Mouse (Mus musculus): ENCODE measurements at regions not wholly inside any gene's neighbourhood (a gene's known extent, or its start where the extent isn't known, plus 50 kb on each side); places are given as distances from the start of the nearest gene placed in this dataset.

DNA sequence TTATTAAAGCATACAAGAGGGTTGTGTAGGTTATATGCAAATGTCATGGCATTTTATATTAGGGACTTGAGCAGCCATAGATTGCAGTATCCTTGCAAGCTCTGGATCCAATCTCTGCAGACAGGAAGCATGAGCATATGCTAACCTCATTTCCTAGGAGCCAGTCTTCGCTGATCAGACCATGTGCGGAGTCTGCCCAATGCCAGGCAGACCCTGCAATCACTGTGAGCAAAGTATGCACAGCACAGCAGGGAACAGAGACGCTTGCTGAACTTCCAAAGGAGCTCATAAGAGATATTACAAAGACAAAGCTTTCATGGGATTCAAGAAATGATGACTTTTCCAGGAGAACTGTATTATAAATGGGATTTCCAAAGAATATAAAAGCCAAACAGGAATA lies 65.2 kb upstream of the Fbxl4 start:
- DNase-seq (ENCODE audit: low spot score in 2 of 2), result no peak

DNA sequence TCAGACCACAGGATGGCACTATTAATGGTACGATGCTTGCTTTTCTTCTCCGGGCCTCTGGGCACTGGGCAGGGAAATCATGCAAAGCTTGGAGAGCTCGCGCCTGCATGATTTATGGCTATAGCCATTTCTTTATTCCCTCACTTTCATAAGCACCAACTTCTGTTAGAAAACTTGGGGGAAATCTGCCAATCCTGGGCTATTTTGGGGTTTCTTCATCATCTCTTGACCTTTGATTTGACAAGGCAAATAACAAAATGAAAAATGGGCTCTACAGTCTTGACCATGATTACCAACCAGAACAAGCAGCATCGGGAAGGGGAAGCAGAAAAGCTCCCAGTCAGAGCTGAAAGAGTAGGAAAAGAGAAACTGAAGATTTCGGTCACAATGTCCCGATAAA lies 57.1 kb upstream of the Fbxl4 start:
- no peak for DNase-seq (ENCODE audit: low spot score in 2 of 2)

- DNase-seq (ENCODE audit: low spot score in 2 of 2), result no peak
Observed at GRCm38 (mm10) chr4:22301148-22301942, 56.0 kb upstream of the Fbxl4 start.

DNA sequence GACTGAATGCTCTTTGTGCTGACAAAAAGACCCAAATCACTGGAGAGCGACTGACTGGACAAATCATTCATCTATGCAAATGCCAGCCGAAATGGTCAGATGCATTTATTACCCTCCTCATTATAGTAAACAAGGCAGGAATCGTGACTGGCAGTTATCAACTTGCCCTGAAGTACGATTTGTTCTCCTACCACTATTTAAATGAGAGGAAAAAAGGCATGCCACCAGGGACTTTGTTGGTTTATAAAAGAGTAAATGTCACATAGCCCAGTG lies 55.5 kb upstream of the Fbxl4 start:
- DNase-seq (ENCODE audit: low spot score in 2 of 2), result no peak

DNA sequence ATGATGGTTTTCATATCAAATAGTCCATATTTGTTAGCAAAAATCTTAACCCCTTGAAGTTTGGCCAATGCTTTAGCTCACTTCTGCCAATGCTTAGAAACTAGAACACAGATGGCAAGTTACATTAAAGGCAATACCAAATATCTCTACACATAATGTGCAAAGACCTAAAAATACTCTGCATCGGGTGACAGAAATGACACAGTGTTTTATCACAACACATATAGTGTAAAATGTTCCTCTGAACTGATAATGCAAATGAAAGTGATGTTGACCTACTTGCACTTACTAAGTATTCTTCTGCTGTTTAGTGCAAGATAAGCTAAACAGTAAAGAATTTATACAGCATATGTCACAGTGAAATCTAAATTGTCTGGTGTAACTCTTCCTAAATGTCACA lies 55.1 kb upstream of the Fbxl4 start:
- no peak for DNase-seq (ENCODE audit: low spot score in 2 of 2)

Data from left cerebral cortex, adult 9 months (tissue).